Comparison of ENCODE assay signal across 8 mouse cellular contexts in the genomic region with DNA sequence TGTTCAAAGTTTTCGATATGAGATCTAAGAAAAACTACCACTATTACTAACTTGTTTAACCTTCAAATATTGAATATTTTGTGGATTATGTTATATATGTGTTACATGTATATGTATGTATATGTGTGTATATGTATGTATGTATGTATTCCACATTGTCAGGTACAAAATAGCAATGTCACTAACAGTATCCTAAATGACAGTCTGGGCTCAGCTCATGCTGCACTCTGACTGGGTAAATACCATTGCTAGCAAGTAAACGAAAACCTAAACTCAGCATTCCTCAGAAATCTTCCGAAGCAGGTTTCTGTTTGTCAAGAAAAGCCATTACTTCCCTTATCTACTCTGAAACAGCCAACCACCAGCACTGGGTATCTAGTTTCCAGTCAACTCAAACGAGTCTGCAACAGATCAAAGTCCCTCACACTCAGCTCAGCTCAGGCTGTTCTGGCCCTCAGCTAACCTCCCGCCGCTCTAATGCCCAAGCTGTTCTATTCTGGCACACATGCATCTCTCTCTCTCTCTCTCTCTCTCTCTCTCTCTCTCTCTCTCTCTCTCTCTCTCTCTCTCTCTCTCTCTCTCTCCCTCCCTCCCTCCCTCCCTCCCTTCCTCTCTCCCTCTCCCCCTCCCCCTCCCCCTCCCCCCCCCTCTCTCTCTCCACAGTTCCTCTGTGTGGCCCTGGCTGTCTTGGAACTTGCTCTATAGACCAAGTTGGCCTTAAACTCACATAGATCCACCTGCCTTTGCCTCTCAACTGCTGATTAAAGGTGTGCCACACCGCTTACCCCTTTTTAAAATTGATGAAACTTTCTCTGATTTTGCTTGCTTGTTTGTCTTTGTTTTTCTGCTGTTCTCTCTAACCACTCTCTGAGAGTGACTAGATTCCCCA. TPM values are rescaled to one million over a fixed set of nuclear protein-coding genes. Genes with fewer than 3 reads are reported as not detected.
DNase-seq lines count a peak whose midpoint lies in the region; ATAC-seq and TF ChIP-seq lines count a peak whose summit lies in the region.

No protein-coding gene starts in this region.

- TF ChIP-seq CTCF in brain, embryonic 14.5 days (IDR thresholded peaks at IDR 0.05; ENCODE audit: borderline replicate concordance, extremely low read depth, insufficient read depth, insufficient read length): no peak
- TF ChIP-seq CTCF in liver, embryonic 14.5 days (IDR thresholded peaks at IDR 0.05; ENCODE audit: low read depth): no peak

- H3K9me3 ChIP-seq in heart, embryonic 10.5 days: no peaks in the 10 kb centered on the region
- no peaks in the 10 kb centered on the region for H3K9me3 ChIP-seq in intestine, embryonic 15.5 days
- H3K9me3 ChIP-seq in liver, embryonic 14.5 days (ENCODE audit: control insufficient read depth, low read length): no peaks in the 10 kb centered on the region
- H3K9me3 ChIP-seq in hindbrain, embryonic 12.5 days (replicated peaks): no peaks in the 10 kb centered on the region

- 21% methylated on average over 7 of the region's 7 CpGs for WGBS in heart, embryonic 10.5 days
- WGBS in intestine, embryonic 15.5 days: 24% methylated on average over 7 of the region's 7 CpGs
- 14% methylated on average over 7 of the region's 7 CpGs for WGBS in liver, embryonic 14.5 days (ENCODE audit: insufficient replicate concordance)
- 61% methylated on average over 7 of the region's 7 CpGs for WGBS in hindbrain, embryonic 12.5 days

- no peak overlapping the region for H3K9ac ChIP-seq in intestine, embryonic 15.5 days
- no peak overlapping the region for H3K9ac ChIP-seq in liver, embryonic 14.5 days (replicated peaks)
- no peak overlapping the region for H3K9ac ChIP-seq in hindbrain, embryonic 12.5 days

- H3K27ac ChIP-seq in heart, embryonic 10.5 days: peak overlapping the region; percentile 79
- H3K27ac ChIP-seq in intestine, embryonic 15.5 days: no peak overlapping the region
- peak overlapping the region; percentile 65 for H3K27ac ChIP-seq in liver, embryonic 14.5 days
- H3K27ac ChIP-seq in hindbrain, embryonic 12.5 days: no peak overlapping the region

- no peak overlapping the region; the same call in 1 of the 2 replicates for H3K4me2 ChIP-seq in intestine, embryonic 15.5 days (replicated peaks)
- peak overlapping the region; percentile 38 for H3K4me2 ChIP-seq in liver, embryonic 14.5 days (ENCODE audit: low read depth)
- H3K4me2 ChIP-seq in hindbrain, embryonic 12.5 days (replicated peaks): no peak overlapping the region

- ATAC-seq in intestine, embryonic 15.5 days: peak; percentile 99
- ATAC-seq in liver, embryonic 14.5 days (ENCODE audit: insufficient read depth): peak; percentile 99
- no peak for ATAC-seq in hindbrain, embryonic 12.5 days (ENCODE audit: low FRiP score)

- H3K27me3 ChIP-seq in heart, embryonic 10.5 days (ENCODE audit: insufficient read depth, poor library complexity, severe bottlenecking): no peaks in the 10 kb centered on the region
- no peaks in the 10 kb centered on the region for H3K27me3 ChIP-seq in intestine, embryonic 15.5 days (replicated peaks)
- H3K27me3 ChIP-seq in liver, embryonic 14.5 days (ENCODE audit: control insufficient read depth, insufficient read depth, low read length): no peaks in the 10 kb centered on the region
- H3K27me3 ChIP-seq in hindbrain, embryonic 12.5 days: no peaks in the 10 kb centered on the region

- H3K4me3 ChIP-seq in heart, embryonic 10.5 days: peak overlapping the region; percentile 27; the same call in 1 of the 2 replicates
- no peak overlapping the region for H3K4me3 ChIP-seq in intestine, embryonic 15.5 days (replicated peaks)
- no peak overlapping the region for H3K4me3 ChIP-seq in liver, embryonic 14.5 days (ENCODE audit: insufficient read depth in 1 of 2, low read depth in 2 of 2, low read length in 2 of 2)
- no peak overlapping the region for H3K4me3 ChIP-seq in hindbrain, embryonic 12.5 days

- DNase-seq in heart, embryonic 10.5 days (ENCODE audit: low spot score): peak; percentile 95
- no peak for DNase-seq in heart, adult 18-20 months
- peak; percentile 33 for DNase-seq in brain, embryonic 14.5 days (ENCODE audit: low read depth)
- DNase-seq in liver, embryonic 14.5 days (ENCODE audit: low read depth in 3 of 3, low spot score in 3 of 3): peak; percentile 73 to 79 (median 74)
- DNase-seq in ovary, postnatal 36 days (ENCODE audit: low spot score): no peak
- no peak for DNase-seq in Muller cell, postnatal 12 days (ENCODE audit: inconsistent ontology term)

- no peak for TF ChIP-seq POLR2A in brain, embryonic 14.5 days (IDR thresholded peaks at IDR 0.05; ENCODE audit: borderline replicate concordance, extremely low read depth, insufficient read depth, insufficient read length, poor library complexity, severe bottlenecking)

- TF ChIP-seq EP300 in liver, embryonic 14.5 days (IDR thresholded peaks at IDR 0.05; ENCODE audit: low read depth): peak; percentile 86

- no peaks in the 10 kb centered on the region for H3K36me3 ChIP-seq in heart, embryonic 10.5 days
- H3K36me3 ChIP-seq in intestine, embryonic 15.5 days: no peaks in the 10 kb centered on the region
- no peaks in the 10 kb centered on the region for H3K36me3 ChIP-seq in liver, embryonic 14.5 days (replicated peaks; ENCODE audit: control insufficient read depth, insufficient read depth, low read depth)
- no peaks in the 10 kb centered on the region for H3K36me3 ChIP-seq in hindbrain, embryonic 12.5 days

- H3K4me1 ChIP-seq in heart, embryonic 10.5 days: peaks cover 15% of the 10 kb centered on the region; the same call in 1 of the 2 replicates
- H3K4me1 ChIP-seq in intestine, embryonic 15.5 days (replicated peaks): no peaks in the 10 kb centered on the region
- H3K4me1 ChIP-seq in liver, embryonic 14.5 days (replicated peaks; ENCODE audit: control insufficient read depth in 2 of 2, insufficient read depth in 2 of 2, low read length in 1 of 2): peaks cover 14 to 16% of the 10 kb centered on the region in 2 experiments
- no peaks in the 10 kb centered on the region for H3K4me1 ChIP-seq in hindbrain, embryonic 12.5 days

RNA-seq across cellular contexts. Expression of gene Smc2, which starts 9.5 kb away (rescaled TPM):
- 157 and 166 TPM in 2 replicates for polyA plus RNA-seq in heart, embryonic 10.5 days (2016; fragmentation: Nextera tagmentation; extraction: Ambion mirVana)
- total RNA-seq in heart, adult 18-20 months (2021): 1 to 10 TPM; 2.0 to 4.0 TPM
- polyA plus RNA-seq in brain, embryonic 14.5 days (2012; rRNA removed): 9.5 and 10.9 TPM in 2 replicates
- polyA plus RNA-seq in intestine, embryonic 15.5 days (2015; fragmentation: Nextera tagmentation; extraction: Ambion mirVana): 143 and 187 TPM in 2 replicates
- 11.9 and 17.4 TPM in 2 replicates for polyA plus RNA-seq in liver, embryonic 14.5 days (2012; rRNA removed)
- polyA plus RNA-seq in liver, embryonic 14.5 days (2014; fragmentation: Nextera tagmentation; extraction: Ambion mirVana): 169 and 181 TPM in 2 replicates
- 153 and 155 TPM in 2 replicates for polyA plus RNA-seq in hindbrain, embryonic 12.5 days (2016; fragmentation: Nextera tagmentation; extraction: Ambion mirVana)

Comparison
In these comparisons a context has a peak if more than half of its experiments do, and no peak if none do; other contexts are left out.
1. DNase-seq: peak in heart, embryonic 10.5 days (single experiment), brain, embryonic 14.5 days (single experiment) and liver, embryonic 14.5 days (3 of 3); none in heart, adult 18-20 months (0 of 2), ovary, postnatal 36 days (single experiment) and Muller cell, postnatal 12 days (single experiment).
2. H3K27ac ChIP-seq: peak in heart, embryonic 10.5 days (single experiment) and liver, embryonic 14.5 days (single experiment); none in intestine, embryonic 15.5 days (single experiment) and hindbrain, embryonic 12.5 days (single experiment).